Mouse (Mus musculus): ENCODE data around the gene Tbc1d2. TPM values are rescaled to one million over a fixed set of nuclear protein-coding genes. Genes with fewer than 3 reads are reported as not detected.

Gene Tbc1d2
- polyA plus RNA-seq, 1 experiment from 2014 or later: 1.5 TPM

DNA sequence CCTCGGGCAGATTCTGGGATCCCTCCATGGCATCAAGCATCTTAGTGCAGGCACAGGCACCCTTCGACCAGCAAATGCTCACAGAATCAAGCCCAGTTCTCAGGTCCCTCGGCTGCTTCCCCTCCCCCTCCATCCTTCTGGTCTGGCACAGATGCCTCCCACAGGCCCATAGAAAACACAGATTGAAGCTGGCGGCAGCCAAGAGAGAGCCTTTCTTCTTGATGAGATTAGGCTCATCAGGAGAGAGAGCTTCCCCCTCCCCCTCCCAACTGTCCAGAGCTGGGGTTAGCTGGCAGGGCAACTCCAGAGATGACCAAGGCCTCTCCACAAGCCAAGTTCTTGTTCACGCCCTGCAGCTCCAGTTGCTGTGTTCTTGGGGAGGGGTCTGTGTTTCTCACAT lies 80.3 kb downstream of the Tbc1d2 start:
- no peak overlapping the region for H3K9ac ChIP-seq
- H3K4me2 ChIP-seq (replicated peaks): no peak overlapping the region
- H3K9me3 ChIP-seq (replicated peaks): 0 out of 2 replicates have a peak, but pooled peaks cover 3% of the 10 kb centered on the region
- H3K4me1 ChIP-seq: peaks cover 9% of the 10 kb centered on the region
- H3K4me3 ChIP-seq: no peak overlapping the region
- ATAC-seq (ENCODE audit: low FRiP score): 0 out of 2 replicates have a peak, but pooled peaks have one; percentile 43
- H3K27me3 ChIP-seq: no peaks in the 10 kb centered on the region
- peak overlapping the region; percentile 5; the same call in 1 of the 2 replicates for H3K27ac ChIP-seq
- WGBS: 31% methylated on average over 5 of the region's 5 CpGs
- H3K36me3 ChIP-seq: no peaks in the 10 kb centered on the region

- 92% methylated on average over 8 of the region's 8 CpGs for WGBS
- H3K36me3 ChIP-seq: no peaks in the 10 kb centered on the region
- no peak for ATAC-seq (ENCODE audit: low FRiP score)
- peaks cover 5% of the 10 kb centered on the region; the same call in 1 of the 2 replicates for H3K4me1 ChIP-seq
- H3K27me3 ChIP-seq: no peaks in the 10 kb centered on the region
- no peak overlapping the region for H3K27ac ChIP-seq
- H3K9ac ChIP-seq: no peak overlapping the region
- no peak overlapping the region for H3K4me3 ChIP-seq
- 0 out of 2 replicates have a peak, but pooled peaks cover 3% of the 10 kb centered on the region for H3K9me3 ChIP-seq (replicated peaks)
- H3K4me2 ChIP-seq (replicated peaks): no peak overlapping the region
These were observed 81.8 kb downstream of the Tbc1d2 start for GRCm38 (mm10) chr4:46568169-46568568.

GRCm38 (mm10) chr4:46566931-46567671 lies 82.9 kb downstream of the Tbc1d2 start:
- Histone ChIP-seq H3K4me3 (no peak overlapping the region), H3K4me1 (peaks cover 5% of the 10 kb centered on the region; the same call in 1 of the 2 replicates), H3K36me3 (no peaks in the 10 kb centered on the region), H3K27ac (no peak overlapping the region), H3K9ac (no peak overlapping the region), H3K27me3 (no peaks in the 10 kb centered on the region), H3K9me3 (replicated peaks) (0 out of 2 replicates have a peak, but pooled peaks cover 3% of the 10 kb centered on the region), H3K4me2 (replicated peaks) (no peak overlapping the region)
- ATAC-seq (ENCODE audit: low FRiP score): no peak
- WGBS: 83% methylated on average over 8 of the region's 8 CpGs

DNA sequence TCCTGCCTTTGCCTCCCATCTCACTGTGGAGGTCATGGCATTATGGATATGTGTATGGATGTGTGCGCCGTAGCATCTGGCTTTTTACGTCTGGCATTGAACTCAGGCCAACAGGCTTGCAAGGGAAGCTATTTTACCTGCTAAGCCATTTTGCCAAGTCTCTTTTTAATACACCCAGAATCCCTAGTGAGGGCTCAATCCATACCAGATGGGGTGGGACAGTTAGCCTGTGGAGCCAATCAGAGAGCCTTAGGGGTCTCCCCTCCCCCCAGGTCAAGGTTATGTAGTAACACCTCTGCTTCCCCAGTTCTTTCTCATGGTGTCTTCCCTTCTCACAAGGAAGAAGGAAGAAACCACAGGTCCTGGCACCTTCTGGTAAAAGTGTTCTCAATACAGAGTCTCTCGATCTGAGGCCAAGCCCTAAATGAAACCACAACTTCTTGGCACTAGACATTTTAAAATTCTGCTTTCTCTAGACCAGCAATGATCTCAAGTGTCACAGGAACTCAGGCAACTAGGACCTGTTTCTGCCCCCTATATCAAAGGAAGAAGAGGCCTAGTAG lies 84.5 kb downstream of the Tbc1d2 start:
- H3K27me3 ChIP-seq: no peaks in the 10 kb centered on the region
- 95% methylated on average over 4 of the region's 4 CpGs for WGBS
- H3K4me3 ChIP-seq: no peak overlapping the region
- no peaks in the 10 kb centered on the region for H3K9me3 ChIP-seq (replicated peaks)
- peaks cover 5% of the 10 kb centered on the region; the same call in 1 of the 2 replicates for H3K4me1 ChIP-seq
- ATAC-seq (ENCODE audit: low FRiP score): no peak
- H3K4me2 ChIP-seq (replicated peaks): no peak overlapping the region
- H3K27ac ChIP-seq: no peak overlapping the region
- no peak overlapping the region for H3K9ac ChIP-seq
- no peaks in the 10 kb centered on the region for H3K36me3 ChIP-seq

GRCm38 (mm10) chr4:46564247-46564646 lies 85.8 kb downstream of the Tbc1d2 start:
- WGBS: 90% methylated on average over 4 of the region's 4 CpGs
- Histone ChIP-seq H3K36me3 (no peaks in the 10 kb centered on the region), H3K4me2 (replicated peaks) (no peak overlapping the region), H3K9ac (no peak overlapping the region), H3K4me1 (no peaks in the 10 kb centered on the region), H3K4me3 (no peak overlapping the region), H3K27ac (no peak overlapping the region), H3K27me3 (no peaks in the 10 kb centered on the region), H3K9me3 (replicated peaks) (no peaks in the 10 kb centered on the region)
- no peak for ATAC-seq (ENCODE audit: low FRiP score)

DNA sequence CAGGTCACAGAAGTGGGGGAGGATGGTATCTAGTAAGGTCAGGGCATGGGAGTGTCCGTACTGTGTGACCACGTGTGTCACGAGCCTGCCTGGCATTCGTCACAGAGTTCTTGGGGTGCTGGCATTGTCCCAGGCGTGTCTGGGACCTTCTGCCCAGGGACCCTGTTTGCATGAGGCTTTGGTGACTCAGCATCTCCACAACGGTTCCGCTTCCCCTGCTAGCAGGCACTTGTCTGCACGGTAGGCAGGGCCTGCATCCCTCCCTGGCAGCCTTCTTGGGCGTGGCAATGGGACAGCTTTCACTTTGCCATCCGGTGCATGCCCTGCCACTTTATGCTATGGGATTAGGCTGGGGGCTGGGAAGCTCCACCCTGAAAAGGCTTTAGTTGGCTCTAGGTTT lies 86.2 kb downstream of the Tbc1d2 start:
- 77% methylated on average over 10 of the region's 10 CpGs for WGBS

GRCm38 (mm10) chr4:46562841-46563240 lies 87.2 kb downstream of the Tbc1d2 start:
- no peak overlapping the region for H3K27ac ChIP-seq
- no peaks in the 10 kb centered on the region for H3K27me3 ChIP-seq
- ATAC-seq (ENCODE audit: low FRiP score): no peak
- H3K4me2 ChIP-seq (replicated peaks): no peak overlapping the region
- no peak overlapping the region for H3K9ac ChIP-seq
- no peaks in the 10 kb centered on the region for H3K36me3 ChIP-seq
- H3K9me3 ChIP-seq (replicated peaks): no peaks in the 10 kb centered on the region
- no peak overlapping the region for H3K4me3 ChIP-seq
- 95% methylated on average over 14 of the region's 14 CpGs for WGBS
- no peaks in the 10 kb centered on the region for H3K4me1 ChIP-seq

More for the DNA sequence above, 86.2 kb downstream of the Tbc1d2 start:
- Histone ChIP-seq H3K4me2 (replicated peaks) (no peak overlapping the region), H3K4me3 (no peak overlapping the region), H3K27ac (no peak overlapping the region), H3K9ac (no peak overlapping the region), H3K4me1 (no peaks in the 10 kb centered on the region), H3K36me3 (no peaks in the 10 kb centered on the region), H3K9me3 (replicated peaks) (no peaks in the 10 kb centered on the region), H3K27me3 (no peaks in the 10 kb centered on the region)
- ATAC-seq (ENCODE audit: low FRiP score): no peak

- no peak for ATAC-seq (ENCODE audit: low FRiP score)
- 76% methylated on average over 5 of the region's 5 CpGs for WGBS
These were observed 88.0 kb downstream of the Tbc1d2 start for GRCm38 (mm10) chr4:46562037-46562436.

DNA sequence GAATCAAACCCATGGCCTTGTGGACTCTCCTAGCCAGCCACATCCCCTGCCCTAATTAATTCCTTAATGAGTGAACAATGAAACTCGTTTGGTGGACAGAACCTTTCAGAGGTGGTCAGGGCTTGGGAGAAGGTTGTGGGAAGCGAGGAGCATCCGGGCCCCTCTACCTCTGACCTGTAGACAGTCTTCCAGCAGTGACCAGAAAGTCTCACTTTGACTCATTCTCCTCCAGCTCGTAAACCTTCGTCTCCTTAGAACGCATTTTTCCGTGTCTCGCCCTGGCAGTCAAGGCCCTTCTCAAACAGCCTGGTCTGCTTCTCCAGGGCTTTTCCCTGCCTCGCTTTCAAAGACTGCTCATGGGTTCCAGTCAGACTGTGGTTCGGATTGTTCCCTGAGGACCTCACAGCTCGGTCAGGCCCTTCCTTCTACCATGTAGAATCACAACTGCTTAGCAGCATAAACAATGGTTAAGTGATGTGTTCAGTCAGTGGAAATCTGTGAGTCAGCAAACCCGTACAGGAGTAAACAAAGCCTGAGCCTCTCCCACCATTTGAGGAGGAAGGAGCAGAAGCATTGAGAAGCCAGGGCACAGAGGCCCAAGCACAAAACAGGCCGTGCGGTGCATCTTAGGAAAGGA lies 89.8 kb downstream of the Tbc1d2 start:
- Histone ChIP-seq H3K4me2 (replicated peaks) (no peak overlapping the region), H3K27ac (no peak overlapping the region), H3K9me3 (replicated peaks) (no peaks in the 10 kb centered on the region), H3K36me3 (no peaks in the 10 kb centered on the region), H3K4me1 (no peaks in the 10 kb centered on the region), H3K9ac (no peak overlapping the region), H3K4me3 (no peak overlapping the region), H3K27me3 (no peaks in the 10 kb centered on the region)
- ATAC-seq (ENCODE audit: low FRiP score): no peak
- 73% methylated on average over 14 of the region's 14 CpGs for WGBS

More at GRCm38 (mm10) chr4:46562037-46562436, 88.0 kb downstream of the Tbc1d2 start:
- Histone ChIP-seq H3K4me2 (replicated peaks) (no peak overlapping the region), H3K27me3 (no peaks in the 10 kb centered on the region), H3K36me3 (no peaks in the 10 kb centered on the region), H3K4me3 (no peak overlapping the region), H3K9me3 (replicated peaks) (no peaks in the 10 kb centered on the region), H3K4me1 (no peaks in the 10 kb centered on the region), H3K9ac (no peak overlapping the region), H3K27ac (no peak overlapping the region)

GRCm38 (mm10) chr4:46558672-46559667 lies 91.0 kb downstream of the Tbc1d2 start:
- Histone ChIP-seq H3K27ac (no peak overlapping the region), H3K9ac (no peak overlapping the region), H3K27me3 (no peaks in the 10 kb centered on the region), H3K36me3 (no peaks in the 10 kb centered on the region), H3K4me2 (replicated peaks) (no peak overlapping the region), H3K9me3 (replicated peaks) (no peaks in the 10 kb centered on the region), H3K4me1 (no peaks in the 10 kb centered on the region), H3K4me3 (no peak overlapping the region)
- no peak for ATAC-seq (ENCODE audit: low FRiP score)
- WGBS: 78% methylated on average over 22 of the region's 22 CpGs

GRCm38 (mm10) chr4:46556933-46557332 lies 93.1 kb downstream of the Tbc1d2 start:
- H3K9me3 ChIP-seq (replicated peaks): no peaks in the 10 kb centered on the region
- no peak overlapping the region for H3K4me3 ChIP-seq
- H3K27ac ChIP-seq: no peak overlapping the region
- no peak overlapping the region for H3K4me2 ChIP-seq (replicated peaks)
- H3K4me1 ChIP-seq: no peaks in the 10 kb centered on the region
- no peaks in the 10 kb centered on the region for H3K36me3 ChIP-seq
- WGBS: 77% methylated on average over 3 of the region's 3 CpGs
- ATAC-seq (ENCODE audit: low FRiP score): no peak
- H3K9ac ChIP-seq: no peak overlapping the region
- no peaks in the 10 kb centered on the region for H3K27me3 ChIP-seq

Measured in hindbrain, embryonic 12.5 days (tissue).